Mouse (Mus musculus) embryonic facial prominence, embryonic 14.5 days (tissue): ENCODE measurements at regions not wholly inside any gene's neighbourhood (a gene's known extent, or its start where the extent isn't known, plus 50 kb on each side); places are given as distances from the start of the nearest gene placed in this dataset.
"Not testable (repeated sequence)": the region's sequence is repeated elsewhere in the genome, so short reads cannot be mapped to it uniquely, and the experiment has no call there.

Source experiments
- ATAC-seq: fragments of 200-750 bp; cut with Nextera tagmentation; 2 replicates; pipeline ENCODE4 v1.8.0; 2017; ENCODE audit warnings: low read depth, moderate number of reproducible peaks, moderate TSS enrichment
- DNase-seq: peaks from one replicate; pipeline ENCODE4 v3.0.0-alpha.2; 2015; ENCODE audit warnings: low spot score
- H3K27ac ChIP-seq: fragments of 300-500 bp; sonication (generic); replicated peaks from 2 replicates; pipeline ENCODE4 v1.5.1; 2014; ENCODE audit warnings: low read depth, mild to moderate bottlenecking, low read length, moderate library complexity
- H3K27me3 ChIP-seq: fragments of 300-500 bp; sonication (generic); replicated peaks from 2 replicates; pipeline ENCODE4 v1.6.1; 2014; ENCODE audit warnings: low read length; ENCODE audit not compliant: control insufficient read depth, insufficient read depth
- H3K36me3 ChIP-seq: fragments of 300-500 bp; sonication (generic); 2 replicates; pipeline ENCODE4 v1.6.1; 2014; ENCODE audit warnings: low read length, mixed read lengths; ENCODE audit not compliant: control insufficient read depth, insufficient read depth
- H3K4me1 ChIP-seq: fragments of 300-500 bp; sonication (generic); 2 replicates; pipeline ENCODE4 v1.6.1; 2014; ENCODE audit warnings: antibody characterized with exemption, low read length; ENCODE audit not compliant: control insufficient read depth, insufficient read depth
- H3K4me2 ChIP-seq: fragments of 300-500 bp; sonication (generic); 2 replicates; pipeline ENCODE4 v1.6.1; 2014; ENCODE audit warnings: low read depth, mild to moderate bottlenecking, low read length, moderate library complexity, mixed read lengths
- H3K4me3 ChIP-seq: fragments of 300-500 bp; sonication (generic); 2 replicates; pipeline ENCODE4 v1.5.1; 2014; ENCODE audit warnings: low read depth, mild to moderate bottlenecking, low read length
- H3K9ac ChIP-seq: fragments of 300-500 bp; sonication (generic); 2 replicates; pipeline ENCODE4 v1.6.1; 2014; ENCODE audit warnings: low read depth, mild to moderate bottlenecking, low read length, moderate library complexity, mixed read lengths
- H3K9me3 ChIP-seq: fragments of 300-500 bp; sonication (generic); 2 replicates; pipeline ENCODE4 v1.6.1; 2016; ENCODE audit warnings: low read length; ENCODE audit not compliant: control insufficient read depth
- WGBS: fragments of 180-500 bp; shearing (Covaris S2); extraction: QIAGEN DNeasy Blood & Tissue Kit; methylation state at CpG from one replicate; pipeline ENCODE4 v1.1.7; 2014; 5-methylcytosine and 5-hydroxymethylcytosine counted together

DNA sequence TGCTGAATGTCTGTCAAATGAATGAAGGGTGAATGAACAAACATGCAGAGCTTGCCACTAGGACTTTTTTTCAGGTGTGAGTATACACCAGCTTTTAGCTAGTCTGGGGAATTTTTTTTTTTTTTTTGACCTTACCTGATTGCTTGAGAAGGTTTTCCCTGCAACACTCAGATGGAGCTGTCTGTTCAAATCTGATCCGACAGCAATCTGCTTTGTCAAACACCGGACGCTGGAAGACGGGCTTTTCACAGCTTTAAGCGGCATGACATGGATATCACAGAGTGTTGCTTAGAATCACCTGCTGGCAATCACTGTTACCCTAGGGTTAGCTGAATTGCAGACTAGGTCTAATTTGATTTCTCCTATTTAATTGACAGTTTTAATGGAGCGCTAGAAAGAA, 263.7 kb upstream of the Ubash3b start:
- Histone ChIP-seq H3K9ac (no peak overlapping the region), H3K27ac (no peak overlapping the region), H3K27me3 (no peaks in the 10 kb centered on the region), H3K4me2 (no peak overlapping the region), H3K4me1 (no peaks in the 10 kb centered on the region), H3K4me3 (no peak overlapping the region), H3K9me3 (no peaks in the 10 kb centered on the region), H3K36me3 (no peaks in the 10 kb centered on the region)
- DNase-seq: peak; percentile 19
- 68% methylated on average over 6 of the region's 6 CpGs for WGBS
- ATAC-seq: no peak

GRCm38 (mm10) chr9:41413791-41414190, 252.3 kb upstream of the Ubash3b start:
- ATAC-seq (no peak), DNase-seq (no peak)
- Histone ChIP-seq H3K36me3 (no peaks in the 10 kb centered on the region), H3K4me3 (no peak overlapping the region), H3K27ac (no peak overlapping the region), H3K27me3 (no peaks in the 10 kb centered on the region), H3K9ac (no peak overlapping the region), H3K4me2 (no peak overlapping the region), H3K4me1 (no peaks in the 10 kb centered on the region), H3K9me3 (no peaks in the 10 kb centered on the region)
- WGBS: 78% methylated on average over 3 of the region's 3 CpGs

DNA sequence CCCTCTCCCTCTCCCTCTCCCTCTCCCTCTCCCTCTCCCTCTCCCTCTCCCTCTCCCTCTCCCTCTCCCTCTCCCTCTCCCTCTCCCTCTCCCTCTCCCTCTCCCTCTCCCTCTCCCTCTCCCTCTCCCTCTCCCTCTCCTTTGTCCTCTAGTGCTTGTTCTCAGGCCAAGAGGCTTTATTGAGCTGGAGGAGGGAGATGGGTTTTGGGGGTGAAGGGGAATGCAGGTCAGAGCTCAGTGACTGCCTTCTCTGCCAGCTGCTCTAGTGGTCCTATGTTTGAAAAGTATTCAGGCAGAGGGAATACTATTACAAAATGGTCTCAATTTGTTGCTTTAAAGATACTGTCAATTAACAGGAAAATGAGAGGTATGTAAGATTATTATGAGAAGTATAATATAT, 251.6 kb upstream of the Ubash3b start:
- not testable (repeated sequence) for ATAC-seq, H3K27me3 ChIP-seq, H3K27ac ChIP-seq, H3K4me3 ChIP-seq, H3K4me2 ChIP-seq, H3K4me1 ChIP-seq, H3K9me3 ChIP-seq, H3K36me3 ChIP-seq, H3K9ac ChIP-seq, DNase-seq

DNA sequence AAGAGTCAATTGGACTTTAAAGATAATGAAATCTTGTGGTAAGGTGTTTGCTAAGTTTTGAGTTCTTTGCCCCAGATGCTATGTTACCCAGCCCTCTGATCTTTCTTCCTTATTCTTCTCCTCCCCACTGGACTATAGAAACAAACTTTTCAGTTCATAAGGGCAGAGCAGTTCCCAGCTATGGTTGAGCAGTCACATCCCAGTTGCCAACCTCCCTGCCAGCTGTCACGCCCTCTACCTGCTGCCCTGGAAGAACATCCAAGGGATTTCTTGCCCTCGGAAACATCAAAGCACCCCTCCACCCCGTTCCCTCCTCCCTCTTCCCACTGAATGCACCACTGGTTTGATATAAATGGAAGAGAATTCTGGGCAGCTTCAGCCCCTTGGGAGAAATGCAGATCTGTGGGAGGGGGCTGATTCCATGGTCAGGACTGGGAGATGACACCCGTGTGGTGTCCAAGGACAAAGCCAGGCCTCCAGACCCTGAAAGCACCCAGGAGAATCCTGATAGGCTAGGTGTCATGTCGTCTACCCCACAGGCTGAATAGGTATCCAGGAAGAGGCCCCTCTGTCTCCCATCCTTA, 250.8 kb upstream of the Ubash3b start:
- H3K9me3 ChIP-seq: no peaks in the 10 kb centered on the region
- H3K36me3 ChIP-seq: no peaks in the 10 kb centered on the region
- H3K9ac ChIP-seq: no peak overlapping the region
- DNase-seq (no peak), ATAC-seq (no peak)
- no peaks in the 10 kb centered on the region for H3K4me1 ChIP-seq
- H3K4me2 ChIP-seq: no peak overlapping the region
- no peak overlapping the region for H3K4me3 ChIP-seq
- H3K27me3 ChIP-seq: no peaks in the 10 kb centered on the region
- WGBS: 36% methylated on average over 5 of the region's 5 CpGs
- H3K27ac ChIP-seq: no peak overlapping the region

DNA sequence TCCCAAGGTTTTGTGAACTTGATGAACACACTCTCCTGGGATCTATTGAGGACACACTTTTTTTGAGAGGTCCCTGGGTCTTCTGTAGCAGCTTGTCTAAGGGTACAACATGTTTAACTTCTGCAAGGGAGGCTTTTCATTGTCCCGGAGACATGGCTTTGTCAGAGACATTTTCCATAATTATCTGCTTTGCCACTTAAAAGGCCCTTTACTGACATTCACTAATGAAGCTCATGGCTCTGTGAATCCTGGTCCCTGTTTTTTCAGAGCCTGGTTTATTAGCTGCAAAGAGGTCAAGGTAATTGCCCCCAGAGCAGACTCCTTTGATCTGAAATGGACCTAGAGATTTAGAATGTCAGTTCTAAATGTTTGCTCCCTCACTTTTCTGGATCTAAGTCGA, 246.8 kb upstream of the Ubash3b start:
- H3K4me3 ChIP-seq: no peak overlapping the region
- H3K4me2 ChIP-seq: no peak overlapping the region
- H3K9ac ChIP-seq: no peak overlapping the region
- H3K27me3 ChIP-seq: no peaks in the 10 kb centered on the region
- WGBS: 40% methylated on average over 2 of the region's 2 CpGs
- no peaks in the 10 kb centered on the region for H3K36me3 ChIP-seq
- no peak for ATAC-seq
- no peaks in the 10 kb centered on the region for H3K4me1 ChIP-seq
- H3K9me3 ChIP-seq: no peaks in the 10 kb centered on the region
- no peak for DNase-seq
- H3K27ac ChIP-seq: no peak overlapping the region

DNA sequence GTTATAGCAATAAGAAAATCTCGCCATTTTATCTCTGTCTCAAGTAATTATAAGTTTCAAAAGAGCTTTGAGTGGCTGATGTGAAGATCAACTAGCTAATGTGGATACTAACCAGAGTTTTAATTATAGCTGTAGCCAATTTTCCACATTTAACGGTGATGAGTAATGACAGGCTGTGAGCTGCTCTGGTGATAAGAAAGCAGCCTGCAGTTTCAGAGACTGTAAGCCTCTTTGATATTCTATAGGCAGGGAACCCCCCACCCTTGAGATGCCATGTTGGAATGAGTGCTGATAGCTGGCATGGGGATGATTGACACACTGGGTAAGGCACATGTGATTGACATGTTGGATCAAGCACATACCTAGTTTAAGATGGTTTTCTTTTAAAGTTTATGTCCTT, 245.6 kb upstream of the Ubash3b start:
- Histone ChIP-seq H3K4me1 (no peaks in the 10 kb centered on the region), H3K27me3 (no peaks in the 10 kb centered on the region), H3K4me3 (no peak overlapping the region), H3K9ac (no peak overlapping the region), H3K9me3 (no peaks in the 10 kb centered on the region), H3K4me2 (no peak overlapping the region), H3K27ac (no peak overlapping the region), H3K36me3 (peaks cover 6% of the 10 kb centered on the region; the same call in 1 of the 2 replicates)
- no peak for ATAC-seq
- 55% methylated on average over 2 of the region's 2 CpGs for WGBS
- DNase-seq: no peak

DNA sequence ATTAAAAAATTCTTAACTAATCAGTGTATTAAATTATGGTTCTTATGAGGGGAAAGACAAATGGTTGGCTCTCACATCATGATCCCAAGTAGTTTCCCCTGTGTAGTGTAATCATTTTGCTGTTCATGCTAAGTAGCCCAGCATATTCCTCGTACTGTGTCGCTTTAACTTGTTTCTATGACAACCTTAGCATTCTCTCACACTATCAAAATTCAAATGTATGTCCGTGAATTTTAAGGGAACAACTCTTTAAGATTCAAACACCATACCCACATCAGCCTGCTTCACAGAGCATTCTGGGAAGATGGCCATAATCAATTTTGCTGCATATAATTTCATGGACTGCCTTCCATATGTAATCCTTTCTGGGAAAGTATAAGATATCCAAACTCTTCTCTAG, 241.4 kb upstream of the Ubash3b start:
- WGBS: 81% methylated on average over 3 of the region's 3 CpGs
- Histone ChIP-seq H3K4me3 (no peak overlapping the region), H3K9me3 (no peaks in the 10 kb centered on the region), H3K27ac (no peak overlapping the region), H3K4me2 (no peak overlapping the region), H3K9ac (no peak overlapping the region), H3K36me3 (peaks cover 8% of the 10 kb centered on the region; the same call in 1 of the 2 replicates), H3K27me3 (no peaks in the 10 kb centered on the region), H3K4me1 (no peaks in the 10 kb centered on the region)
- no peak for ATAC-seq
- no peak for DNase-seq

DNA sequence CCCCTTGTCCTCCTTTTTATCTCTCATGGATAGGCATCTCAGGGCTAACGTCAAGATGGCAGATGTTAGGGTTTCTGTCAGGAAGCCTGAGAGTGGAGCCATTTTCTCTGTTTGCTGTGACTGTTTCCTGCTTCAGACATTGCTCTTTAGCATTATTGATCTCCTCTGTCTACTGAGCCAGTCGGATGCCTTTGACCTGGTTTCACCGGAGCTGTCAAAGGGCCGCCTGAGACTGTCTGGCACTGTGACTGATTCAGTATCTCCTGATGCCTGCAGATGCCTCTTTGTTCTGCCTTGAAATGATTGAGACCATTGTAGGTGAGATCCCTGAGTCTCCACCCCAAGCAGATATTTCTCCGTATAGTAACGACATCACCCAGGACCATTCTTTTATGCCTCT, 239.5 kb upstream of the Ubash3b start:
- Histone ChIP-seq H3K36me3 (peaks cover 8% of the 10 kb centered on the region; the same call in 1 of the 2 replicates), H3K9me3 (no peaks in the 10 kb centered on the region), H3K9ac (no peak overlapping the region), H3K27ac (no peak overlapping the region), H3K27me3 (no peaks in the 10 kb centered on the region), H3K4me3 (no peak overlapping the region), H3K4me1 (no peaks in the 10 kb centered on the region), H3K4me2 (no peak overlapping the region)
- WGBS: 86% methylated on average over 6 of the region's 6 CpGs
- no peak for DNase-seq
- ATAC-seq: no peak

- DNase-seq (no peak), ATAC-seq (no peak)
- WGBS: 15% methylated on average over 4 of the region's 4 CpGs
- Histone ChIP-seq H3K4me1 (peaks cover 10% of the 10 kb centered on the region), H3K4me3 (no peak overlapping the region), H3K9ac (no peak overlapping the region), H3K27ac (no peak overlapping the region), H3K4me2 (no peak overlapping the region), H3K27me3 (no peaks in the 10 kb centered on the region), H3K9me3 (no peaks in the 10 kb centered on the region), H3K36me3 (peaks cover 13% of the 10 kb centered on the region)
Measured at GRCm38 (mm10) chr9:41395471-41395870, 234.0 kb upstream of the Ubash3b start.
